Mouse (Mus musculus) midbrain, postnatal 0 days (tissue): Measurements from ENCODE around the gene Efcc1. TPM values are rescaled to one million over a fixed set of nuclear protein-coding genes. Genes with fewer than 3 reads are reported as not detected.

Experiments
- ATAC-seq: fragments of 200-750 bp; cut with Nextera tagmentation; 2 replicates; pipeline ENCODE4 v1.8.0; 2017; ENCODE audit warnings: moderate number of reproducible peaks, mild to moderate bottlenecking, moderate TSS enrichment, moderate library complexity; ENCODE audit not compliant: low FRiP score
- DNase-seq: peaks from one replicate; pipeline ENCODE4 v3.0.0-alpha.2; 2015; ENCODE audit warnings: low spot score
- H3K27ac ChIP-seq: fragments of 300-500 bp; sonication (generic); 2 replicates; pipeline ENCODE4 v1.5.1; 2014; ENCODE audit warnings: low read depth, mild to moderate bottlenecking, low read length, mixed read lengths
- H3K27me3 ChIP-seq: fragments of 300-500 bp; sonication (generic); 2 replicates; pipeline ENCODE4 v1.6.1; 2014; ENCODE audit warnings: low read length, control low read depth, mixed read lengths; ENCODE audit not compliant: insufficient read depth
- H3K36me3 ChIP-seq: fragments of 300-500 bp; sonication (generic); 2 replicates; pipeline ENCODE4 v1.6.1; 2014; ENCODE audit warnings: low read length, control low read depth, mixed read lengths; ENCODE audit not compliant: insufficient read depth
- H3K4me1 ChIP-seq: fragments of 300-500 bp; sonication (generic); 2 replicates; pipeline ENCODE4 v1.6.1; 2014; ENCODE audit warnings: mild to moderate bottlenecking, control low read depth, antibody characterized with exemption, low read length, mixed read lengths; ENCODE audit not compliant: insufficient read depth
- H3K4me2 ChIP-seq: fragments of 300-500 bp; sonication (generic); 2 replicates; pipeline ENCODE4 v1.6.1; 2014; ENCODE audit warnings: low read depth, mild to moderate bottlenecking, low read length, mixed read lengths; ENCODE audit not compliant: poor library complexity, severe bottlenecking
- H3K4me3 ChIP-seq: fragments of 300-500 bp; sonication (generic); 2 replicates; pipeline ENCODE4 v1.5.1; 2014; ENCODE audit warnings: low read depth, mild to moderate bottlenecking, low read length, moderate library complexity
- H3K9ac ChIP-seq: fragments of 300-500 bp; sonication (generic); replicated peaks from 2 replicates; pipeline ENCODE4 v1.6.1; 2014; ENCODE audit warnings: mild to moderate bottlenecking, low read length, moderate library complexity, mixed read lengths; ENCODE audit not compliant: poor library complexity, severe bottlenecking
- H3K9me3 ChIP-seq: fragments of 300-500 bp; sonication (generic); 2 replicates; pipeline ENCODE4 v1.6.1; 2016; ENCODE audit warnings: low read length, control low read depth
- CTCF ChIP-seq: IDR thresholded peaks from 2 replicates; pipeline ENCODE4 v1.5.1; 2016; ENCODE audit warnings: antibody characterized with exemption, mild to moderate bottlenecking
- WGBS: fragments of 180-500 bp; shearing (Covaris S2); extraction: QIAGEN DNeasy Blood & Tissue Kit; methylation state at CpG from one replicate; pipeline ENCODE4 v1.1.7; 2014; 5-methylcytosine and 5-hydroxymethylcytosine counted together
- polyA plus RNA-seq: library from polyadenylated mRNA; unstranded; fragments of >200 nt; fragmentation: Nextera tagmentation; extraction: Ambion mirVana; gene quantifications from 2 replicates; pipeline ENCODE4 v1.2.1, GENCODE M21; 2015
- total RNA-seq: library from RNA; depleted of rRNA; stranded (reverse); fragments of >200 nt; gene quantifications from 2 replicates; pipeline ENCODE4 v1.2.3, GENCODE M21; 2014

The Efcc1 gene
- total and polyA plus RNA-seq, 2 experiments from 2014 or later = 11.2 to 15.8 TPM

GRCm38 (mm10) chr6:87745301-87745700 is 14.6 kb downstream of the Efcc1 start:
- Histone ChIP-seq H3K4me2 (no peak overlapping the region), H3K9me3 (no peaks in the 10 kb centered on the region), H3K27me3 (no peaks in the 10 kb centered on the region), H3K9ac (no peak overlapping the region), H3K27ac (no peak overlapping the region), H3K4me1 (no peaks in the 10 kb centered on the region), H3K4me3 (no peak overlapping the region), H3K36me3 (no peaks in the 10 kb centered on the region)
- ATAC-seq = no peak
- no peak for TF ChIP-seq CTCF
- DNase-seq = no peak
- WGBS = 50% methylated on average over 1 of the region's 1 CpGs

GRCm38 (mm10) chr6:87746059-87746458 is 15.4 kb downstream of the Efcc1 start:
- no peak for TF ChIP-seq CTCF
- no peaks in the 10 kb centered on the region for H3K36me3 ChIP-seq
- WGBS = 60% methylated on average over 3 of the region's 3 CpGs
- H3K4me1 ChIP-seq = no peaks in the 10 kb centered on the region
- no peak overlapping the region for H3K4me3 ChIP-seq
- no peaks in the 10 kb centered on the region for H3K27me3 ChIP-seq
- H3K4me2 ChIP-seq = no peak overlapping the region
- no peaks in the 10 kb centered on the region for H3K9me3 ChIP-seq
- no peak overlapping the region for H3K9ac ChIP-seq
- DNase-seq (no peak), ATAC-seq (no peak)
- no peak overlapping the region for H3K27ac ChIP-seq

- no peak for TF ChIP-seq CTCF
- H3K9ac ChIP-seq = no peak overlapping the region
- no peaks in the 10 kb centered on the region for H3K9me3 ChIP-seq
- H3K4me3 ChIP-seq = no peak overlapping the region
- H3K36me3 ChIP-seq = 0 out of 2 replicates have a peak, but pooled peaks cover 5% of the 10 kb centered on the region
- no peaks in the 10 kb centered on the region for H3K27me3 ChIP-seq
- no peaks in the 10 kb centered on the region for H3K4me1 ChIP-seq
- no peak overlapping the region for H3K27ac ChIP-seq
- no peak for ATAC-seq
- no peak overlapping the region for H3K4me2 ChIP-seq
- WGBS = 73% methylated on average over 2 of the region's 2 CpGs
- DNase-seq = no peak
Observed at GRCm38 (mm10) chr6:87746849-87747248, 16.2 kb downstream of the Efcc1 start.

DNA sequence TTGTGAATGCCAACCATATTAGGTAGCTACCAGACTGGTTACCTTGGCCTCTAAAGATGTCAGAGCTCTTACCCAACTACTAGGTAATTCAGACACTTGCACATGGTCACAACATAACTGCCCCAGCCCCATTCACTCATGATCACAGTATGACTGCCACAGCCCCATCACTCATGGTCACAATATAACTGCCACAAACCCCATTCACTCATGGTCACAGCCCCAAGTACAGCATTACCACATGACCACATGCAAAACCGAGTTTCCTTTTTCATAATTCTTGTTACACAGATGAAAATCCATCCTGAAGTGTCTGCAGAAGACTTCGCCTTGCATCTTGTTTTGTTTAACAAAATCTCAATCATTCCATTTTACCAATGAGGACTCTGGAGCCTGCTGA is 17.4 kb downstream of the Efcc1 start:
- H3K36me3 ChIP-seq = 0 out of 2 replicates have a peak, but pooled peaks cover 5% of the 10 kb centered on the region
- DNase-seq (no peak), ATAC-seq (no peak)
- WGBS = 83% methylated on average over 2 of the region's 2 CpGs
- H3K27ac ChIP-seq = no peak overlapping the region
- H3K4me1 ChIP-seq = no peaks in the 10 kb centered on the region
- H3K27me3 ChIP-seq = no peaks in the 10 kb centered on the region
- no peak overlapping the region for H3K9ac ChIP-seq
- H3K4me2 ChIP-seq = no peak overlapping the region
- TF ChIP-seq CTCF = no peak
- no peak overlapping the region for H3K4me3 ChIP-seq
- no peaks in the 10 kb centered on the region for H3K9me3 ChIP-seq

DNA sequence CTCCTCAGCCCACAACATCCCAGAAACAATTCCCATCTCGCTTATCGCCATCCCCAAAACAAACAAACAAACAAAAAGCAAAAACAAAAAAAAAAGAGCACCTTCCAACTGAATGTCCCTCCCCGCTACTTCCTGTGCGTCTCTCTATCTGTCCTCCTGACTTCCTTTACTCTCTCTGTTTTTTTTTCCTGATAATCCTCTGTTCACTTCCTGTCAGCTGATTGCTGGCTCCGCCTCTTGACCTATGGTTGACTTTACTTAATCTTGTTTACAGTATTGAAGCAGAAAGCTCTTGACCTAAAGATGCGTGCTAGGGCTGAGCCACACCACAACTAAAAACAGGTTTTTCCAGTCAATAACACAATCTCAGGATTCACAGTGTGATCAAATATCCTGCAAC is 17.9 kb downstream of the Efcc1 start:
- Histone ChIP-seq H3K27ac (no peak overlapping the region), H3K9ac (no peak overlapping the region), H3K36me3 (0 out of 2 replicates have a peak, but pooled peaks cover 5% of the 10 kb centered on the region), H3K4me2 (no peak overlapping the region), H3K27me3 (no peaks in the 10 kb centered on the region), H3K9me3 (no peaks in the 10 kb centered on the region), H3K4me3 (no peak overlapping the region), H3K4me1 (no peaks in the 10 kb centered on the region)
- TF ChIP-seq CTCF = no peak
- 94% methylated on average over 6 of the region's 6 CpGs for WGBS
- DNase-seq (no peak), ATAC-seq (no peak)

GRCm38 (mm10) chr6:87750184-87750910 is 19.7 kb downstream of the Efcc1 start:
- ATAC-seq (no peak), DNase-seq (no peak)
- Histone ChIP-seq H3K27me3 (no peaks in the 10 kb centered on the region), H3K4me2 (no peak overlapping the region), H3K27ac (no peak overlapping the region), H3K4me1 (no peaks in the 10 kb centered on the region), H3K36me3 (0 out of 2 replicates have a peak, but pooled peaks cover 7% of the 10 kb centered on the region), H3K9me3 (no peaks in the 10 kb centered on the region), H3K9ac (no peak overlapping the region), H3K4me3 (no peak overlapping the region)
- no peak for TF ChIP-seq CTCF
- whole genome bisulfite sequencing = 95% methylated on average over 8 of the region's 8 CpGs
